Mouse (Mus musculus) forebrain, embryonic 12.5 days (tissue): Measurements from ENCODE around the gene Mctp2. TPM values are rescaled to one million over a fixed set of nuclear protein-coding genes. Genes with fewer than 3 reads are reported as not detected.

ENCODE experiments used
- ATAC-seq: fragments of 200-750 bp; cut with Nextera tagmentation; 2 replicates; pipeline ENCODE4 v1.8.0; 2017; ENCODE audit warnings: moderate TSS enrichment; ENCODE audit not compliant: low FRiP score
- H3K27ac ChIP-seq: fragments of 300-500 bp; sonication (generic); 2 replicates; pipeline ENCODE4 v1.5.1; 2016; ENCODE audit warnings: mild to moderate bottlenecking
- H3K27me3 ChIP-seq: fragments of 300-500 bp; sonication (generic); 2 replicates; pipeline ENCODE4 v1.6.1; 2016; ENCODE audit warnings: mild to moderate bottlenecking
- H3K36me3 ChIP-seq: fragments of 300-500 bp; sonication (generic); replicated peaks from 2 replicates; pipeline ENCODE4 v1.6.1; 2016; ENCODE audit warnings: mild to moderate bottlenecking
- H3K4me1 ChIP-seq: fragments of 300-500 bp; sonication (generic); 2 replicates; pipeline ENCODE4 v1.6.1; 2016
- H3K4me2 ChIP-seq: fragments of 300-500 bp; sonication (generic); 2 replicates; pipeline ENCODE4 v1.6.1; 2016; ENCODE audit warnings: mild to moderate bottlenecking, moderate library complexity
- H3K4me3 ChIP-seq: fragments of 300-500 bp; sonication (generic); replicated peaks from 2 replicates; pipeline ENCODE4 v1.5.1; 2016; ENCODE audit warnings: mild to moderate bottlenecking
- H3K9ac ChIP-seq: fragments of 300-500 bp; sonication (generic); 2 replicates; pipeline ENCODE4 v1.6.1; 2016; ENCODE audit warnings: mild to moderate bottlenecking
- H3K9me3 ChIP-seq: fragments of 300-500 bp; sonication (generic); 2 replicates; pipeline ENCODE4 v1.6.1; 2016
- WGBS: fragments of 180-500 bp; shearing (Covaris S2); methylation state at CpG from one replicate; pipeline ENCODE4 v1.1.7; 2016; 5-methylcytosine and 5-hydroxymethylcytosine counted together
- polyA plus RNA-seq: library from polyadenylated mRNA; unstranded; fragments of >200 nt; fragmentation: Nextera tagmentation; extraction: Ambion mirVana; gene quantifications from 2 replicates; pipeline ENCODE4 v1.2.1, GENCODE M21; 2016

The Mctp2 gene
- polyA plus RNA-seq, 1 experiment from 2014 or later: 0.22 TPM

- H3K4me1 ChIP-seq: no peaks in the 10 kb centered on the region
- H3K9me3 ChIP-seq: no peaks in the 10 kb centered on the region
- no peaks in the 10 kb centered on the region for H3K36me3 ChIP-seq
- no peaks in the 10 kb centered on the region for H3K27me3 ChIP-seq
- ATAC-seq: no peak
- no peak overlapping the region for H3K4me3 ChIP-seq
- 84% methylated on average over 5 of the region's 5 CpGs for WGBS
- no peak overlapping the region for H3K27ac ChIP-seq
- H3K4me2 ChIP-seq: no peak overlapping the region
- no peak overlapping the region for H3K9ac ChIP-seq
These were observed 90.7 kb downstream of the Mctp2 start for GRCm38 (mm10) chr7:72215563-72216215.

- H3K9ac ChIP-seq: no peak overlapping the region
These were observed 96.2 kb downstream of the Mctp2 start for GRCm38 (mm10) chr7:72210201-72210600.

GRCm38 (mm10) chr7:72209296-72209695 lies 97.1 kb downstream of the Mctp2 start:
- no peak overlapping the region for H3K4me3 ChIP-seq
- H3K9me3 ChIP-seq: no peaks in the 10 kb centered on the region
- no peaks in the 10 kb centered on the region for H3K36me3 ChIP-seq
- H3K4me2 ChIP-seq: no peak overlapping the region
- no peak for ATAC-seq
- H3K9ac ChIP-seq: no peak overlapping the region
- H3K27ac ChIP-seq: no peak overlapping the region
- no peaks in the 10 kb centered on the region for H3K27me3 ChIP-seq
- 92% methylated on average over 5 of the region's 5 CpGs for WGBS
- H3K4me1 ChIP-seq: no peaks in the 10 kb centered on the region

More at GRCm38 (mm10) chr7:72210201-72210600, 96.2 kb downstream of the Mctp2 start:
- Histone ChIP-seq H3K27me3 (no peaks in the 10 kb centered on the region), H3K36me3 (no peaks in the 10 kb centered on the region), H3K4me2 (no peak overlapping the region), H3K4me3 (no peak overlapping the region), H3K9me3 (no peaks in the 10 kb centered on the region), H3K4me1 (no peaks in the 10 kb centered on the region), H3K27ac (no peak overlapping the region)
- no peak for ATAC-seq
- WGBS: 88% methylated on average over 5 of the region's 5 CpGs

- H3K4me2 ChIP-seq: no peak overlapping the region
- H3K36me3 ChIP-seq: no peaks in the 10 kb centered on the region
- no peak overlapping the region for H3K27ac ChIP-seq
- no peaks in the 10 kb centered on the region for H3K27me3 ChIP-seq
- H3K9me3 ChIP-seq: no peaks in the 10 kb centered on the region
- 84% methylated on average over 6 of the region's 6 CpGs for WGBS
- H3K9ac ChIP-seq: no peak overlapping the region
- H3K4me1 ChIP-seq: no peaks in the 10 kb centered on the region
- H3K4me3 ChIP-seq: no peak overlapping the region
- ATAC-seq: no peak
These were observed 99.6 kb downstream of the Mctp2 start for GRCm38 (mm10) chr7:72206841-72207240.

- H3K4me3 ChIP-seq: no peak overlapping the region
- WGBS: 58% methylated on average over 1 of the region's 1 CpGs
- H3K4me2 ChIP-seq: no peak overlapping the region
- no peak for ATAC-seq
- H3K9me3 ChIP-seq: no peaks in the 10 kb centered on the region
- no peaks in the 10 kb centered on the region for H3K36me3 ChIP-seq
- H3K27ac ChIP-seq: no peak overlapping the region
- H3K9ac ChIP-seq: no peak overlapping the region
- no peaks in the 10 kb centered on the region for H3K27me3 ChIP-seq
- no peaks in the 10 kb centered on the region for H3K4me1 ChIP-seq
These were observed 110.7 kb downstream of the Mctp2 start for GRCm38 (mm10) chr7:72195709-72196108.

- Histone ChIP-seq H3K4me2 (no peak overlapping the region), H3K27ac (no peak overlapping the region), H3K36me3 (no peaks in the 10 kb centered on the region), H3K4me1 (no peaks in the 10 kb centered on the region), H3K9me3 (no peaks in the 10 kb centered on the region), H3K9ac (no peak overlapping the region), H3K27me3 (no peaks in the 10 kb centered on the region), H3K4me3 (no peak overlapping the region)
- ATAC-seq: no peak
- 58% methylated on average over 1 of the region's 1 CpGs for WGBS
These were observed 113.1 kb downstream of the Mctp2 start for GRCm38 (mm10) chr7:72193304-72193703.

GRCm38 (mm10) chr7:72181651-72182050 lies 124.8 kb downstream of the Mctp2 start:
- Histone ChIP-seq H3K27ac (no peak overlapping the region), H3K4me2 (no peak overlapping the region), H3K9me3 (no peaks in the 10 kb centered on the region), H3K36me3 (no peaks in the 10 kb centered on the region), H3K27me3 (no peaks in the 10 kb centered on the region), H3K9ac (no peak overlapping the region), H3K4me1 (no peaks in the 10 kb centered on the region), H3K4me3 (no peak overlapping the region)
- no peak for ATAC-seq
- WGBS: 82% methylated on average over 5 of the region's 5 CpGs

GRCm38 (mm10) chr7:72169320-72169719 lies 137.1 kb downstream of the Mctp2 start:
- no peaks in the 10 kb centered on the region for H3K4me1 ChIP-seq
- H3K4me3 ChIP-seq: no peak overlapping the region
- 80% methylated on average over 2 of the region's 2 CpGs for WGBS
- no peak overlapping the region for H3K27ac ChIP-seq
- H3K27me3 ChIP-seq: no peaks in the 10 kb centered on the region
- no peak overlapping the region for H3K9ac ChIP-seq
- H3K9me3 ChIP-seq: no peaks in the 10 kb centered on the region
- no peaks in the 10 kb centered on the region for H3K36me3 ChIP-seq
- ATAC-seq: no peak
- H3K4me2 ChIP-seq: no peak overlapping the region

GRCm38 (mm10) chr7:72165726-72166701 lies 140.4 kb downstream of the Mctp2 start:
- Histone ChIP-seq H3K9me3 (no peaks in the 10 kb centered on the region), H3K4me1 (no peaks in the 10 kb centered on the region), H3K4me2 (no peak overlapping the region), H3K27me3 (no peaks in the 10 kb centered on the region), H3K9ac (no peak overlapping the region), H3K4me3 (no peak overlapping the region), H3K27ac (no peak overlapping the region), H3K36me3 (no peaks in the 10 kb centered on the region)
- ATAC-seq: no peak
- WGBS: 84% methylated on average over 13 of the region's 13 CpGs

GRCm38 (mm10) chr7:72162256-72162655 lies 144.2 kb downstream of the Mctp2 start:
- Histone ChIP-seq H3K4me1 (no peaks in the 10 kb centered on the region), H3K4me2 (no peak overlapping the region), H3K27me3 (no peaks in the 10 kb centered on the region), H3K9me3 (no peaks in the 10 kb centered on the region), H3K27ac (no peak overlapping the region), H3K36me3 (no peaks in the 10 kb centered on the region), H3K4me3 (no peak overlapping the region), H3K9ac (no peak overlapping the region)
- WGBS: 7% methylated on average over 1 of the region's 1 CpGs
- no peak for ATAC-seq

- 88% methylated on average over 4 of the region's 4 CpGs for WGBS
- ATAC-seq: no peak
- no peaks in the 10 kb centered on the region for H3K9me3 ChIP-seq
These were observed 146.8 kb downstream of the Mctp2 start for GRCm38 (mm10) chr7:72159513-72160063.

More at GRCm38 (mm10) chr7:72159513-72160063, 146.8 kb downstream of the Mctp2 start:
- H3K36me3 ChIP-seq: no peaks in the 10 kb centered on the region
- H3K4me3 ChIP-seq: no peak overlapping the region
- H3K4me1 ChIP-seq: no peaks in the 10 kb centered on the region
- H3K27ac ChIP-seq: no peak overlapping the region
- no peaks in the 10 kb centered on the region for H3K27me3 ChIP-seq
- H3K4me2 ChIP-seq: no peak overlapping the region
- H3K9ac ChIP-seq: no peak overlapping the region
